Mouse (Mus musculus) C2C12 (cell line): ENCODE data around the gene Det1. TPM values are rescaled to one million over a fixed set of nuclear protein-coding genes. Genes with fewer than 3 reads are reported as not detected.

Experiments used
- H3K27me3 ChIP-seq: one replicate; pipeline ENCODE4 v1.6.1; 2011; ENCODE audit not compliant: control insufficient read depth, insufficient read depth, insufficient read length
- H3K36me3 ChIP-seq: one replicate; pipeline ENCODE4 v1.6.1; 2011; ENCODE audit not compliant: control insufficient read depth, insufficient read depth
- H3K4me3 ChIP-seq: one replicate; pipeline ENCODE4 v1.5.1; 2011; ENCODE audit warnings: mild to moderate bottlenecking, control low read depth; ENCODE audit not compliant: poor library complexity, insufficient read depth, severe bottlenecking
- H3K79me2 ChIP-seq: one replicate; pipeline ENCODE4 v1.6.1; 2011; ENCODE audit not compliant: control insufficient read depth, insufficient read depth
- H3K79me3 ChIP-seq: one replicate; pipeline ENCODE4 v1.6.1; 2011; ENCODE audit warnings: low read depth, control low read depth
- H3ac ChIP-seq: one replicate; pipeline ENCODE3; 2011; ENCODE audit warnings: low read depth; ENCODE audit not compliant: control insufficient read depth, insufficient read length
- CEBPB ChIP-seq: IDR thresholded peaks from one replicate; pipeline ENCODE4 v1.6.1; 2011; ENCODE audit warnings: low read depth, mild to moderate bottlenecking, control low read depth, moderate library complexity
- CTCF ChIP-seq: IDR thresholded peaks from one replicate; pipeline ENCODE4 v1.5.1; 2011; ENCODE audit not compliant: control insufficient read depth, insufficient read depth, insufficient read length
- FOSL1 ChIP-seq: IDR thresholded peaks from one replicate; pipeline ENCODE4 v1.8.0; 2011; ENCODE audit warnings: mild to moderate bottlenecking, low read length; ENCODE audit not compliant: poor library complexity, insufficient read depth, severe bottlenecking
- MAX ChIP-seq: IDR thresholded peaks from one replicate; pipeline ENCODE4 v1.6.1; 2011; ENCODE audit warnings: mild to moderate bottlenecking, control low read depth
- MYOD1 ChIP-seq: IDR thresholded peaks from one replicate; pipeline ENCODE4 v1.6.1; 2011; ENCODE audit warnings: low read depth; ENCODE audit not compliant: control insufficient read depth, insufficient read length
- MYOG ChIP-seq: IDR thresholded peaks from one replicate; pipeline ENCODE4 v1.6.1; 2011; ENCODE audit not compliant: control insufficient read depth, insufficient read length; ENCODE audit errors: extremely low read depth
- USF1 ChIP-seq: IDR thresholded peaks from one replicate; pipeline ENCODE4 v1.6.1; 2011; ENCODE audit warnings: low read depth, mild to moderate bottlenecking, control low read depth, moderate library complexity
- polyA plus RNA-seq: library from polyadenylated mRNA; unstranded; fragments of >200 nt; fragmentation: generic; extraction: Trizol; gene quantifications from one replicate; pipeline ENCODE4 v1.2.1, GENCODE M21; 2012; ENCODE audit warnings: missing spikeins

Gene Det1
- polyA plus RNA-seq, 1 experiment, result 13.1 TPM

DNA sequence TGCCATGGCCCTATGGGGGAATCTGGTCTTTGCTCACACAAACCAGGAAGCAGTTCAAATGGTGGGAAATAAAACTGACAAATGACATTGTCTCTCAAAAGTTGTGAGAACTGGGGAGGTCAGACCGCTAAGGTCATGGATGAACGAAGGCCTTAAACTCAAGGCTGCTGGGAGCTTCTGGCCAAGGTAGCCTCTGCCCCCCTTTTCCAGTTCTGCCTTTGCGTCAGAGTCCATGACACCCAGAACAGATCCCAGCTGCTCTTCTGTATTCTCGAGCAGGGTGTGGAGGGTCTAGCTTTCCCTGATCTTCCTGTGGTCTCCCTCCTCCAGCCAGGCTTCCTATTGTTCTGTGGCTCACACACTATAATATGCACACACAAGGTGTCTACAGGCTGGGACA lies 39.9 kb downstream of the Det1 start:
- no peaks in the 10 kb centered on the region for H3K27me3 ChIP-seq
- H3K79me3 ChIP-seq, result no peaks in the 10 kb centered on the region
- H3K4me3 ChIP-seq, result no peak overlapping the region
- no peak for TF ChIP-seq CEBPB
- TF ChIP-seq MAX, result no peak
- TF ChIP-seq USF1, result no peak
- TF ChIP-seq FOSL1, result no peak
- no peak for TF ChIP-seq CTCF
- TF ChIP-seq MYOG, result no peak
- TF ChIP-seq MYOD1, result no peak
- H3K36me3 ChIP-seq, result no peaks in the 10 kb centered on the region
- H3K79me2 ChIP-seq, result no peaks in the 10 kb centered on the region
- no peak overlapping the region for H3ac ChIP-seq

DNA sequence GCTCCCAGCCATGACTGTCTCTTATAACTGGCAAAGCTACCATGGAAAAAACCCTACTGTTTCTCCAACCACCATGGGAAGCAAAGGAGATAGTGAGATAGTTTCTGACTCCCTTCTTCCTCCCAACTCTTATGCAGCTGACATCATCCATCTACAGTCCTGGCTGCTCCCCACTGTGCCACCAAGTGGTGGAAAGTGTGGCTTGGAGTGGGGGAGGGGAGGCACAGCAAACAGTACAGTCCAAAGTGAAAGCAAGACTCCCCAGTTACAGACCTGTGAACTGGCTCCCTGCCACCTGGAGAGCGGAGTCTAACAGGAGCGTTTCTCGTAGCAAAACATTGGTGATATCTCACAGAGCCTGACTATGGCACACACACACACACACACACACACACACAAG lies 43.2 kb downstream of the Det1 start:
- Histone ChIP-seq H3K27me3 (peaks cover 18% of the 10 kb centered on the region), H3K36me3 (no peaks in the 10 kb centered on the region), H3ac (no peak overlapping the region), H3K4me3 (no peak overlapping the region), H3K79me3 (no peaks in the 10 kb centered on the region), H3K79me2 (no peaks in the 10 kb centered on the region)
- TF ChIP-seq CEBPB (no peak), MAX (no peak), FOSL1 (no peak), CTCF (no peak), MYOG (no peak), USF1 (no peak), MYOD1 (no peak)

DNA sequence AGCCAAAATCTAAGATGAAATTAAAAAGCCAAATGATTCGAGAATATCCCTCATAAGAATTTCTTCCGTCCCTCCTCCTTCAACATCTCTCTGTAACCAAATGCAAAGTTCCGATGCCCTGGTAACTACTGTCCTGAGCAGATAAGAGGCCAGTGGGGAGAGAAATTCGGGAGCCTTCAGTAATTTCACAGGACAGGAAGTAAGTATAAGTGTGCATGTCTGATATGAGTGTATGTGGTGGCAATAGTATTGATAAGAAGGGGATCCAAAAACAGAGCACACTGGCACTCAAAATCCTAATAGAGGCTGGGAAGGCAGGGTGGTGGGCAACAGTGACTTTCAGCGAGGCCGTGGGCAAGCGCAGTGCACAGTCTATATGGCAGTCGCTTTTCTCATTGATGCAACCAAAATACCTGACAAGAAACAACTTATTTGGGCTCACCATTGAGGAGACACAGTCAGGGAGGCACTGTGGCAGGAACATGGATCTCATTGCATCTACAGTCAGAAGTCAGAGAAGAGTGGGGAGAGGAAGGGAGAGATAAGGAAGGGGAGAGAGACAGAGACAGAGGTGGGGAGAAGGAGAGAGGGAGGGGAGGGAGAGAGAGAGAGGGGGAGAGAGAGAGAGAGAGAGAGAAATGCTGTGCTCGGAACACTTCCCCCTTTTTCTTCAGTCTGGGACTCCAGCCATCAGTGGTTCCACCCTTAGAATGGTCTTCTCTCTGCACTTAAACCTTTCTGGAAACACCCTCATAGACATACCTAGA lies 47.1 kb downstream of the Det1 start:
- Histone ChIP-seq H3K36me3 (no peaks in the 10 kb centered on the region), H3ac (no peak overlapping the region), H3K79me2 (no peaks in the 10 kb centered on the region), H3K4me3 (no peak overlapping the region), H3K27me3 (peaks cover 21% of the 10 kb centered on the region), H3K79me3 (no peaks in the 10 kb centered on the region)
- TF ChIP-seq MAX (no peak), CEBPB (no peak), CTCF (no peak), MYOD1 (no peak), MYOG (no peak), FOSL1 (no peak), USF1 (no peak)

DNA sequence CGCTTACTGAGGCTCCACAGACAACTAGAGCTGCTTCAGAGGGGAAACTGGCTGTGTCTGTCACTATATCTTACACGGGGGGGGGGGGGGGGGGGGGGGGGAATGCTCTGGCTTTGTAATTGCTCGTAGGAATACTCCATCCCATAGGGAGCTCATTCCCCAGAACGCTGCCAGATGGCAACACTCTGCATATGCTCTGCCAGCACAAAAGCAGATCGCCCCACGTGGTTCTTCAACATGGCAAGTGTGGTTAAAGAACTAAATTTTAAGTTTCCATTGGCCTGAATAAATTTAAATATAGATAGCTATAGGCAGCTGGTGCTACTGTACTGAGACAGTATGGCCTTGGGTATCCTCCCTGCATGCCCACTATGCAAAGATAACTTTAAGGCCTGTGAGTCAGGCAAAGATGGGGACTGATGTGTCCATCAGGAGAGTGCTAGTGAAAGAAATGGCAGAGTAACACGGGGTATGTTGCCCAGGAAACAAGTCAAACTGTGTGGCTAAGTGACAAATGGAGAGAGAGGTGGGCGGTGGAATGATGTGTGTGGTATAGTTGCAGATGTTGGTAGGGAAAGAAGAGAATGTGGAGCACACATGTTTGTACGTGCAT lies 49.1 kb downstream of the Det1 start:
- TF ChIP-seq FOSL1, result no peak
- TF ChIP-seq MYOD1, result no peak
- TF ChIP-seq MAX, result no peak
- TF ChIP-seq USF1, result no peak
- no peak for TF ChIP-seq CTCF
- no peak for TF ChIP-seq MYOG
- no peak for TF ChIP-seq CEBPB
- Histone ChIP-seq H3K79me2 (no peaks in the 10 kb centered on the region), H3K79me3 (no peaks in the 10 kb centered on the region), H3ac (no peak overlapping the region), H3K4me3 (no peak overlapping the region), H3K36me3 (no peaks in the 10 kb centered on the region), H3K27me3 (peaks cover 21% of the 10 kb centered on the region)

DNA sequence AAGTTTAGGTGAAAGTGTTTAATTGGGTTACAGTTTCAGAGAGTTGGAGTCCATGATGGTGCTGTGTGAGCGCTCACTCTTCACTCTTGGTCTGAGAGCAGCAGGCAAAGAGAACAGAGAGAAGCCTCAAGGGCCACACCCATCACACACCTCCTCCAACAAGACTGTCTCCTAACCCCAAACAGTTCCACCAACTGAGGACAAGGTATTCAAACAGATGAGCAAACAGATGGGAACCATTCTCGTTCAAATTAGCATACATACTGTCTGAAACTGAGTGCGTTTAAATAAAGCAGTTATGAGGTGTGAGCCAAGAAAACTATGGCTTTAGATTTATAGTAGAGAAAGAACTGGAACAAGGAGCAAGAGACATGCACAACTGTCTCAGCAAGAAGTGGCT lies 50.4 kb downstream of the Det1 start:
- Histone ChIP-seq H3K79me3 (no peaks in the 10 kb centered on the region), H3ac (no peak overlapping the region), H3K4me3 (no peak overlapping the region), H3K79me2 (no peaks in the 10 kb centered on the region), H3K36me3 (no peaks in the 10 kb centered on the region), H3K27me3 (peaks cover 16% of the 10 kb centered on the region)
- no peak for TF ChIP-seq MAX
- TF ChIP-seq MYOD1, result no peak
- TF ChIP-seq CTCF, result no peak
- no peak for TF ChIP-seq CEBPB
- no peak for TF ChIP-seq FOSL1
- TF ChIP-seq USF1, result no peak
- no peak for TF ChIP-seq MYOG

DNA sequence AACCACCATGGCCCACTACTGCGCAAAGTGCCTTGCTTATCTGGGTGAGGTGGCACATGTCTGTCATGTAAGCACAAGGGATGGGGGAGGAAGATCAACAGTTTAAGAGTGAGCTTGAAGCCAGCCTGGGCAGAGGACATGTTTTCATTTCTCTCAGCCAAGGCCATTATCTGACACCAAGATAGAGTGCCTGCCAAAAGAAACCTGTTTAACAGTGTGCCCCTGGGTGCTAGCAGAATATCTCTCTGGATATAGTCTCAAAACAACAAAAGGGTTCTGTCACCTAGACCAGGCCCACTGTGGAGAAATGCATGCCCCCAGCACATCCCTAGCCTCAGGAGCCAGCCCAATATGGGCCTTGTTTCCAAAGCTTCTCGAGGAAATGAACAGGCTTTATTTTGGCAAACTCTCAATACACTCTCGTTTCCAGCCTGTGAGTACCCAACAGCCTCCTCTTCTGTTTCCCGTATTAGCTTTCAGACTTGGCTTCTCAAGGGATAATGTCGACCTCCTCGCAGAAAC lies 52.4 kb downstream of the Det1 start:
- Histone ChIP-seq H3K79me3 (no peaks in the 10 kb centered on the region), H3K27me3 (peaks cover 9% of the 10 kb centered on the region), H3ac (no peak overlapping the region), H3K36me3 (peaks cover 8% of the 10 kb centered on the region), H3K4me3 (no peak overlapping the region), H3K79me2 (no peaks in the 10 kb centered on the region)
- TF ChIP-seq MYOG (no peak), MAX (no peak)
